ENCODE assay signal across 12 mouse cellular contexts in the genomic region with DNA sequence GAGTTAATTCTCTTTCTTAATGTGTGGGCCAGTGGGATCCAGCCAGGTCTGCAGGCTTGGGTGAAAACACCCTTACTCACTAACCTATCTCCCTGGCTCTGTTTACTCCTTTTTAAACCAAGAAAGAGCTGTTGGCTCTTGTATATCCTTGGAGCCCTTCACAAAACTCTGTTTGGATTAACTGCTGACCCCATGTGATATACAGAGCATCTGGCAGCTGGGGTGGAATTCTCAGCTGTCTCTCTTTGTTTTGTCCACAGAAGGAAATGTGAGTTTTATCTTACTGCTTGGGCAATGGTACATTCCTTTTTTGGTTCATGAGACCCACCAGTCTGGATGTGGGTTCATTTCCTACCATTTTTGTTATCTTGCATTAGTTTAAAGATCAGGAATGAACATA.
A peak's percentile ranks its signal among the peaks of the same experiment; 100 is the strongest.
DNase-seq lines count a peak whose midpoint lies in the region; ATAC-seq and TF ChIP-seq lines count a peak whose summit lies in the region.
"Had no signal": no experiment of that assay in that cellular context is flagged by ENCODE, and none has a peak within 500 bp of the region (broad histone marks: within the 10 kb centered on the region; RNA-seq: fewer than 3 reads in every experiment).

No protein-coding gene starts in this region.

- DNase-seq in heart, adult 9 months (ENCODE audit: low spot score in 2 of 2), result no peak
- DNase-seq in liver, adult 2 months (ENCODE audit: extremely low read depth, low read depth, low spot score), result peak; percentile 34
- DNase-seq in liver, result no peak
- DNase-seq in lung, postnatal 0 days (ENCODE audit: low spot score), result peak; percentile 79
- peak; percentile 54 for DNase-seq in yolk sac, embryonic 10.5 days (ENCODE audit: low spot score)
- no peak for DNase-seq in adrenal gland, postnatal 25 days
- DNase-seq: kidney, adult 11 months had no signal

- no peak for TF ChIP-seq CTCF in liver, adult 2 months (IDR thresholded peaks at IDR 0.05; ENCODE audit: low read depth, low read length)
- TF ChIP-seq CTCF in lung, postnatal 0 days (IDR thresholded peaks at IDR 0.05), result no peak

- no peaks in the 10 kb centered on the region for H3K27me3 ChIP-seq in heart, embryonic 13.5 days (replicated peaks)
- no peaks in the 10 kb centered on the region for H3K27me3 ChIP-seq in liver, adult 2 months (ENCODE audit: control insufficient read depth, insufficient read depth, low read length)
- no peaks in the 10 kb centered on the region for H3K27me3 ChIP-seq in lung, postnatal 0 days (replicated peaks; ENCODE audit: insufficient read depth, low read length)
- H3K27me3 ChIP-seq: forebrain, embryonic 15.5 days; liver, embryonic 12.5 days had no signal

- no peak overlapping the region for H3K4me3 ChIP-seq in heart, embryonic 13.5 days
- no peak overlapping the region for H3K4me3 ChIP-seq in liver, adult 2 months (ENCODE audit: insufficient read depth, low read depth, low read length)
- no peak overlapping the region for H3K4me3 ChIP-seq in lung, postnatal 0 days (ENCODE audit: low read depth, low read length)
- H3K4me3 ChIP-seq: forebrain, embryonic 15.5 days; left cerebral cortex, adult 2 months; liver, embryonic 12.5 days had no signal

- H3K9ac ChIP-seq in heart, embryonic 13.5 days, result no peak overlapping the region
- H3K9ac ChIP-seq in liver, adult 2 months (ENCODE audit: low read depth, low read length), result no peak overlapping the region
- H3K9ac ChIP-seq in lung, postnatal 0 days (replicated peaks; ENCODE audit: low read depth), result no peak overlapping the region
- H3K9ac ChIP-seq: forebrain, embryonic 15.5 days; liver, embryonic 12.5 days had no signal

- H3K9me3 ChIP-seq in heart, embryonic 13.5 days, result no peaks in the 10 kb centered on the region
- no peaks in the 10 kb centered on the region for H3K9me3 ChIP-seq in lung, postnatal 0 days (ENCODE audit: low read length)
- H3K9me3 ChIP-seq: forebrain, embryonic 15.5 days; G1E; liver, embryonic 12.5 days had no signal

- no peak overlapping the region for H3K4me2 ChIP-seq in heart, embryonic 13.5 days
- H3K4me2 ChIP-seq in lung, postnatal 0 days (replicated peaks; ENCODE audit: low read depth, low read length), result no peak overlapping the region
- H3K4me2 ChIP-seq: forebrain, embryonic 15.5 days; liver, embryonic 12.5 days had no signal

- H3K36me3 ChIP-seq in heart, embryonic 13.5 days, result no peaks in the 10 kb centered on the region
- H3K36me3 ChIP-seq in liver, adult 2 months (ENCODE audit: control insufficient read depth, insufficient read depth, low read length), result no peaks in the 10 kb centered on the region
- no peaks in the 10 kb centered on the region for H3K36me3 ChIP-seq in lung, postnatal 0 days (ENCODE audit: insufficient read depth, low read length)
- H3K36me3 ChIP-seq: forebrain, embryonic 15.5 days; G1E; liver, embryonic 12.5 days had no signal

- H3K4me1 ChIP-seq in heart, embryonic 13.5 days, result peaks cover 91% of the 10 kb centered on the region
- peaks cover 11% of the 10 kb centered on the region for H3K4me1 ChIP-seq in liver, adult 2 months (ENCODE audit: control insufficient read depth, insufficient read depth, low read length)
- peaks cover 38% of the 10 kb centered on the region for H3K4me1 ChIP-seq in lung, postnatal 0 days (ENCODE audit: insufficient read depth, low read depth, low read length)

- 0 out of 2 replicates have a peak overlapping the region, but pooled peaks have one; percentile 6 for H3K27ac ChIP-seq in heart, embryonic 13.5 days (replicated peaks)
- H3K27ac ChIP-seq in liver, adult 2 months (replicated peaks; ENCODE audit: insufficient read depth, low read depth, low read length), result no peak overlapping the region
- peak overlapping the region; percentile 77 for H3K27ac ChIP-seq in lung, postnatal 0 days (ENCODE audit: low read length)
- H3K27ac ChIP-seq: forebrain, embryonic 15.5 days; left cerebral cortex, adult 2 months; liver, embryonic 12.5 days had no signal

- peak; percentile 43; the same call in 1 of the 2 replicates for TF ChIP-seq EP300 in lung, postnatal 0 days (IDR thresholded peaks at IDR 0.05)

- H3K79me2 ChIP-seq in liver, adult 2 months (ENCODE audit: control insufficient read depth, insufficient read depth, low read length), result peaks cover 11% of the 10 kb centered on the region

- TF ChIP-seq POLR2A in liver, adult 2 months (IDR thresholded peaks at IDR 0.05; ENCODE audit: extremely low read depth, insufficient read depth, low read length), result no peak

- ATAC-seq in heart, embryonic 13.5 days (ENCODE audit: extremely low read depth, insufficient number of reproducible peaks, low FRiP score, low TSS enrichment), result no peak
- ATAC-seq in lung, postnatal 0 days, result peak; percentile 53
- ATAC-seq: forebrain, embryonic 15.5 days; liver, embryonic 12.5 days had no signal

Comparison
In these comparisons a context has a peak if more than half of its experiments do, and no peak if none do; other contexts are left out.
1. DNase-seq: peak in liver, adult 2 months (single experiment), lung, postnatal 0 days (single experiment) and yolk sac, embryonic 10.5 days (single experiment); none in heart, adult 9 months (0 of 2), liver (single experiment) and adrenal gland, postnatal 25 days (single experiment).